Mouse (Mus musculus) MN1 (cell line): ENCODE measurements at regions not wholly inside any gene's neighbourhood (a gene's known extent, or its start where the extent isn't known, plus 50 kb on each side); places are given as distances from the start of the nearest gene placed in this dataset.

Experiments used
- DNase-seq: peaks from one replicate; pipeline ENCODE4 v3.0.0-alpha.2; 2016; ENCODE audit warnings: low spot score

DNA sequence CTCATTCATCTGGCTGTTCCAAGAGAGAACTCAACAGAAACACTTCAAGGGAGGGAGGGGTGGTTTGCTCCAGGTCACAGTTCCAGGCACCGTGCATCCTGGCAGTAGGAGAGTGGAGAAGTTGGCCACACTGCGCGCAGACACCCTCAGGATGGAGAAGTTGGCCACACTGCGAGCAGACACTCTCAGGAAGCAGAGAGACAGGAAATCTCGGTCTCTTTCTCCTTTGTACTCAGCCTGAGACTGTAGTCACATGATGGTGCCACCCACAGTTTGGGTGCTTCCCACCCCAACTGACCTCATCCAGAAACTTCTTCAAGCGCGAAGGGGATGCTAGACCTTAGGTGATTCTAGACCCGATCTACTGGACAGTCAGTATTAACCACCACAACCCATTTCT lies 170.4 kb downstream of the Bcl11b start:
- DNase-seq, result no peak

DNA sequence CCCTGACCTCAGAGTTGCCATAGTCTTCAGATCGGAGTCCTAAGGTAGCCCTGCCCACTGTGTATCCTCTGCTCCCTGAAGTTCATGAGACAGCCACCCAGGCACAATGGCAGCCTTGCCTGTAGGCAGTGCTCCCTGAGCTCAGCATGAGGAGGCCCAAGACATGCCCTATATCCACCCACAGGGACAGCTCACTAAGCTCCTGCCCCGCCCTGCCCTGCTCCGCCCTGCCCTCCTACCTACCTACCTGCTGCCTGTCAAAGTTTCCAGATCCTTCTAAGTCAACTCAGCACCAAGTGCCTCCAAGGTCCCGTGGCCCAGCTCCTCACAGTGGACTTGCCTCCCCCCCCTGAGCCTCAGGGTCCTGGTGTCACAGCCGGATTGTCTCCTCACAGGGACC lies 168.9 kb downstream of the Bcl11b start:
- no peak for DNase-seq

DNA sequence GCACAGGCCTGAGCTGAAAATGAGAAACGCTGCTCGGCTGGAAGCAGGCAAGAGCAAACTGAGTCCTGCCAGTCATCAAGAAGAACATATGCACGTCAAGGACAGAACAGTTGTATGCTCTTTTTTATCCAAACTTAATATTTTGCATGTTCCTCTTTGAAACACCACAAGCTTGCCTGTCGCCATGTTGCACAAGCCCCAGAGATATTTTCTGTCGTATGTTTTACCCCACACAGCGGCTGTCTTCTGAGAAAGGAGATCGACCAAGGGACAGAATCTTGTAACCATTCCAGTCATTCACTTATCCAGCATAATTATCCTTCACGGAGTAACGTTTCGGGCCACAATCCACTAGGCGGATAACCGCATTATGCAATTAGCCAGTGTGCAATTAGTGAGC lies 165.7 kb downstream of the Bcl11b start:
- DNase-seq, result no peak

DNA sequence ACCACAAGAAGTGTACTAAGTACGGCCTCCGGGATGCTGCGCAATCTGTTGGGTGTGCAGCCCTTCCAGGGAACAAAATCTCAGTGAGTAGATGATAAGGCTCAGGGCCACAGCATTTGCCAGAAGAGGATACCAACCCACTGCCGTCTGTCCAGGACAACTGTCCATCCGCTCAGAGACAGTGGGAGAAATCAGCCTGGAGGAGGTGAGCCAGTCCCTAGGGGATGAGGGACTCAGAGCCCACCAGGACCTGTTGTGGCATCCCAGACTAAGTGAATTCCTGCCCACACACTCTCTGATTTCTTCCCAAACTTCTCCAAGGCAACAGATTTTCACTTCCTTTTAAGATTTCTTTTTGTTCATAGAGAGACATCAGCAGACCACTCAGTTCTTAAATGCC lies 158.8 kb downstream of the Bcl11b start:
- DNase-seq, result no peak

DNA sequence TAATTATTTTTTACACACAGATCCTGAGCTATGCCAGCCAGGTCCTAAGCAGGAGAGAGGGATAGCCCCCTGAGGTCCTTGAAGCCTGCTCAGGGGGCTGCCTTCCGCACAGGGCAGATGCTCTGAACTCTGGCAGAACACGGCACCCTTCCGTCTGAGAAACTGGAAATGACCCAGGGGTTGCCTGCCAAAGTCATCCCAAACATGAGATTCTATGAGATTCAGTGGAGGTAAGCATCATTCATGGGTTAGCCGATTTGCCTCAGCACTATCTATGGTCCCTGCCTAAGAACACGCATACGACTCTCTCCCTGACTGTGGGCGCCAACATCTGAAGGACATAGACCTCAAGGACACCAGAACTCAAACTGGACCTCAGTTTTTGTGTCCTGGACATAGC lies 152.8 kb downstream of the Bcl11b start:
- no peak for DNase-seq

DNA sequence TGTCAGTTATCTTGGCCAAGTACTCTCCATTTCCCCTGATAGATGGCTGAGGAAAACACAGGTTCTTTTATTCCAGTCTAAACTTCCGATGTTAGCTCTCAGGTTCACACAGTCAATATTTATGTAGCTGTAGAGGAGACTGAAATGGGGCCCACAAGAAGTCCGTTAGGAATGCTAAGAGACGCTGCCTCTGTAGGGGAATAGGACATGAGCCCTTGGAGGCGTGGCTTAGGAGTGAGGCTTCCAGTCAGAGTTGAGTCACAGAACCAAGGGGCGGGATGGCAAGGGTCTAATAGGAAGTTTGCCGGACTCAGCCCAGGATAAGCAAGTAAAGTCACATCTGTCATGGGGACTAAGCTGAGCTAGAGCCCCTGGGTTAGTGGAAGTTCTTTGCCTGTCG lies 150.5 kb downstream of the Bcl11b start:
- DNase-seq, result no peak

DNA sequence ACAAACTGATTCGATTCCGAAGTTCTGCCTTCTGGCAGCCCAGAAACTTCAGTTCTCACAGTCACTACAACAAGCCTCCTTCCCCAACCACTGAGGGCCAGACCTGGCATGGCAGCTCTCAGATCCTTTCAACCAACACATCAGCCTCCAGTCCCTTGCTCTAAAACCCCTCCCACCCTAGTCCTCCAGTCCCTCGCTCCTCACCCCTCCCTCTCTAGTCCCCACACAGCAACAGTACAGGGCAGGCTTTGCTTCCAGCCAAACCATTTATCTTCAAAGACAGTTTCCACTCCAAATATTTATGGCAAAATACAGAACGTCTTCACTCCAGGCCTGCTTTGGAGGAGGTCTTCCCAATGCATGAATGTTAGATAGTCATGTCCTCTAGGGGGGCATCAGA lies 147.9 kb downstream of the Bcl11b start:
- DNase-seq, result no peak

DNA sequence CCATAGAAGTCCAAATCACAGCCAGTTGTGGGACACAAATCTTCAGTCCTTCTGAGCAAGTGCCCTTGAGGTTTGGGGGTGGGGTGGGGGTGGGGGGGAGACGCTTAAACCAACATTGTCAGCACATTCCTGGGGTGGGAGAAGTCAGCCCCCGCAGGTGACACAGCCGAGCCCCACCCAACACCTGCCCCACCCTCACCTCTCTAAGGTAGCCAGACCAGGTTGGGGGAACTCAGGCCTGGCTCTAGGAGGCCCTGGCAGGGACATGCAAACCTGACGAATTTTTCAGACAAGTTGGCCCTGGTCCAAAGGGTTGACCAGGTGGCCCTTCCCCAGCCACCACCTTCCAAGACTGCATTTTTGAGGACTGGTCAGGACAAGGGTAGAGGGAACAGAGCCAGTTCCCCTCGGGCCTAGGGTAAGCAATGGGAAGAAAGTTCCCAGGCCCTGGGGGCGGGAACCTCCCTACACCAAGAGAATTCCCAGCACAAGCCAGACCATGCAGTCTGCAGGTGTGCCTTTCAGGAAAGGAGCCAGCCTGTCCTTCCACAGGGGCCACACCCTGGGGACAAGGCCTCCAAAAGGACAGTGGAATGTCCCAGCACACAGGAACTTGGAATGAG lies 146.9 kb downstream of the Bcl11b start:
- DNase-seq, result no peak

DNA sequence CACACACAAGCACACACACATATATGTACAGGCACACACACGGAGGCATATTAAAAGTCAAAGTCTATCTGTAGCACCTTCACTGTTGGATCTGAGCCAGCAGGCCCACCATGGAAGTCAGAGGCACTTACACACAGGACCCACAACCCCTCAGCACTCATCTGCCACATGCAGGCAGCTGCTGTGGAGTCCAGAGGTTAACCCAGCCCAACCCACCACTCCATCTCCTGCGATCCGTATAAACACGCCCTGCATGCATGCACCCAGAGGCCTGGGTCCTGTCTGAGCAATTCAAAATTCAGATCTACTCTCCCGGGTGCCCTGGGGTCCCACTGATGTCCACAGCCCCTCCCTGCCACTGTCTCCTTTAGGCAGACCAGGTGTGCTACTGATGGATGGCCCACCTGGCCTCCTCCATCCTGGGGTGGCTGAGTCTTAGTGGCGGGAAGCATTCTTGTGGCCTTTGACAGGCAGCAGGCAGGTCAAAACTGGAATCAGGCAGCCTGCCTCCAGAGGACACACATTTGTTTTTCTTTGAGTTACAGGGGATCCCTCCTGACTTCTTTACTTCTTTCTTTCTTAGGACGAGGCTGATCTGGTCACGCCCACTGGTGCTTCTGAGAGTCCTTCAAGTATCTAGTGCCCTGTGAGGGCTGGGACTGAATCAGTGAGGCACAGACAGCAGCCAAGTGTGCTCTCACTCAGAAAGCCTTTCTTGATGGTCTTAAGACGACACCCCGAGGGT lies 144.7 kb downstream of the Bcl11b start:
- DNase-seq, result no peak

DNA sequence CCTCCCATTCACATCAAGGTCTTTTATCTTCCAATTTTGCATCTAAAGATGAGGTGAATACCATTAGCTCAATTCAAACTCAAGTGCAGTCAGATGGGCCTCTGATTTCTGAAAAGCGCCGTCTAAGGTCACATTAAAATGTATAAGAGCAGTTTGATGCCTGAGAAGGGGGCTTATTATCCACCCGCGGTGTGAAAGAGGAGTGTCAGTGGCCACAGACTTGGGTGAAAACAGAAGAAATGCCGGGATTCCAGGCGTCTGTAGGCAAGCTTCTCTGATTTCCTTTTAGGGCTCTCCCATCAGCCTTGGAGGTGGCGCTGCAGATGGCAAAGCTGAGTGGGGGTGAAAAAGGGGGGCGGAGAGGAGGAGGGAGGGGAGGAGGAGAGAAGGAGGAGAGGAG lies 143.7 kb downstream of the Bcl11b start:
- DNase-seq, result no peak

DNA sequence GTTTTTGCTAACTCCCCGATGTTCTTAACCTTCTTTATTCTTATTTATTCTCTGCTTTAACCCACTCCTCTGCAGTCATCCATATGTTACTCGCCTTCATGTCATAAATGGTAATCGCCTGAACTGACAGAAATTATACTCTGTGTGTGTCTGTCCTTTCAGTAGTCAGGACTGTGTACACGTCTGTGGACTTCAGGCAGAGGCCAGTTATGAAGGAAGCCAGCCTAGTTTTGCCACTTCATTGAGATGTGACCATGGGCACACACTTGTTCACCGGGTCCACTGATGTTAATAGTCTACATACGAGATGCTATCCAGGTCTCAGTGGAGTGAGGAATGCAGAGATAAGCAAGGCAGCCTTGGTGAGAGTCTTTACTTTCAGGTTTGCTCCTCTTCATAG lies 143.0 kb downstream of the Bcl11b start:
- no peak for DNase-seq
